Mouse (Mus musculus) G1E (cell line): ENCODE results near the gene Popdc2. TPM values are rescaled to one million over a fixed set of nuclear protein-coding genes. Genes with fewer than 3 reads are reported as not detected.

Experiments used
- ATAC-seq: 2 replicates; pipeline ENCODE4 v1.8.0; 2016; ENCODE audit warnings: mild to moderate bottlenecking; ENCODE audit not compliant: insufficient number of reproducible peaks, poor library complexity, low FRiP score, severe bottlenecking; ENCODE audit errors: extremely low read depth
- DNase-seq: peaks from one replicate; pipeline ENCODE4 v3.0.0; 2012; ENCODE audit warnings: low spot score
- H3K27me3 ChIP-seq: 2 replicates; pipeline ENCODE4 v1.6.1; 2012; ENCODE audit warnings: mild to moderate bottlenecking, low read length, inconsistent platforms; ENCODE audit not compliant: insufficient read depth
- H3K36me3 ChIP-seq: replicated peaks from 2 replicates; pipeline ENCODE3; 2012; ENCODE audit warnings: mild to moderate bottlenecking, inconsistent platforms
- H3K4me1 ChIP-seq: 2 replicates; pipeline ENCODE4 v1.6.1; 2012; ENCODE audit warnings: low read depth, low read length, inconsistent platforms, mixed read lengths; ENCODE audit not compliant: insufficient read depth
- H3K4me3 ChIP-seq: 2 replicates; pipeline ENCODE4 v1.5.1; 2012; ENCODE audit warnings: low read depth, mild to moderate bottlenecking, inconsistent platforms, low read length, moderate library complexity, mixed read lengths
- H3K9me3 ChIP-seq: replicated peaks from 2 replicates; pipeline ENCODE4 v1.6.1; 2012; ENCODE audit warnings: inconsistent platforms
- CTCF ChIP-seq: IDR thresholded peaks from 2 replicates; pipeline ENCODE4 v1.5.1; 2012; ENCODE audit warnings: low read depth, low read length, inconsistent platforms, mixed read lengths
- GATA1 ChIP-seq: IDR thresholded peaks from 2 replicates; pipeline ENCODE4 v1.6.1; 2012; ENCODE audit warnings: borderline replicate concordance, low read length, inconsistent platforms, mixed read lengths
- GATA2 ChIP-seq: IDR thresholded peaks from 2 replicates; pipeline ENCODE4 v1.6.1; 2012; ENCODE audit warnings: low read depth, low read length, inconsistent platforms, borderline replicate concordance
- POLR2AphosphoS5 ChIP-seq: IDR thresholded peaks from 2 replicates; pipeline ENCODE4 v1.6.1; 2012; ENCODE audit warnings: low read depth, low read length, inconsistent platforms; ENCODE audit not compliant: insufficient replicate concordance
- TAL1 ChIP-seq: conservative IDR thresholded peaks from 2 replicates; pipeline ENCODE4 v1.6.1; 2012; ENCODE audit warnings: low read depth, low read length, inconsistent platforms, mixed read lengths
- polyA plus RNA-seq: library from polyadenylated mRNA; stranded (reverse); fragments of >175 nt; gene quantifications from 2 replicates; pipeline ENCODE4 v1.2.3, GENCODE M21; 2012
- total RNA-seq, 2 experiments: library from RNA; stranded (forward) in 1 of 2; stranded (reverse) in 1 of 2; fragments of 200-1000 nt in 1 of 2; fragments of >200 nt in 1 of 2; fragmentation: Nextera tagmentation in 1 of 2; gene quantifications; 2 replicates each; pipeline ENCODE4 v1.2.3; 2014 to 2017

Popdc2 gene
- total RNA-seq (2014; fragmentation: Nextera tagmentation) (22.7 and 25.7 TPM in 2 replicates), total RNA-seq (2017) (2.8 and 4.3 TPM in 2 replicates), polyA plus RNA-seq (5.0 and 5.4 TPM in 2 replicates)

DNA sequence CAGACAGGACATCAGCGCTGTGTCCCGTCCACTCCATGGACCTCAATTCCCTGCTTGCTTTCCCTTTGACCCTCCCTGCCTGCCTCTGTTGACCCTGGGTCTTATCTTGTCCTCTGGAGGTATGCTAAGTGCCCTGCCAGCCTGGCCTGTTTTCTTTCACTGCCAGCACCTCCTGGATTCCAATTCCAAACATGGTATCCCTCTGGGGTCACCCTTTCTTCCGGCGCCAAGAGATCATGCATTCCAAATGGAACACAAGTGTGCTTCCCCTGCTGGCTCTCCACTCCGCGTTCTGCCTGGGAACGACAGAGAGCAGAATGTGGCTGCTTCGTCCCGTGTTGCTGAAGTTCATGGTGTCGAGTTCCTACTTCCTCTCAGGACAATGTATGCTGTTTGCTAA lies at the start of gene Popdc2:
TSS of gene Popdc2 (plus strand) at position 277 of the 400 bp plus-strand sequence.
- peaks cover 25% of the 10 kb centered on the region for H3K36me3 ChIP-seq
- TF ChIP-seq GATA1 (no peak), GATA2 (no peak), CTCF (no peak), TAL1 (no peak)
- ATAC-seq (no peak), DNase-seq (no peak)
- no peaks in the 10 kb centered on the region for H3K9me3 ChIP-seq
- H3K27me3 ChIP-seq = peaks cover 2% of the 10 kb centered on the region; the same call in 1 of the 2 replicates
- H3K4me3 ChIP-seq = no peak within 1 kb of the TSS
- peaks cover 60% of the 10 kb centered on the region for H3K4me1 ChIP-seq

DNA sequence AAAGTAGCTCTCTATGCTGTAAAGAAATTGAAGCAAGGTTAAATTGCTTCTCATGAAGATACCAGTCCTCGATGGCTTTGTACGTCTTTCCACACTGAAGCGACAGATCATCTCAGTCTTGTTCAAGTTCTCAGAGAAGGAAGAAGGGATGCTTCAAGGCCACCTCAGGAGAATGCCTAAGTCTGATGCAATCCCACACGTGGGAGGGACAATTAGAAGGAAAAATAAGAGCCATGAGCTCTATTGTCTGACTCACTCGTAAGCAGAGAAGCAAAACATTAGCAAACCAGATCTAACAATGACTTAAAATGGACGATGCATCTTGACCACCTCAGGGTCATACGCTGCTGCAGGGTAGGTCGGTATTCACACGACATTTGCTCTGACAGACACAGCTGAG lies 43.5 kb upstream of the Popdc2 start:
- no peak for DNase-seq
- TF ChIP-seq GATA2 (no peak), TAL1 (no peak), GATA1 (no peak)
- H3K4me1 ChIP-seq = peaks cover 3% of the 10 kb centered on the region; the same call in 1 of the 2 replicates
- no peaks in the 10 kb centered on the region for H3K9me3 ChIP-seq
- peaks cover 6% of the 10 kb centered on the region; the same call in 1 of the 2 replicates for H3K27me3 ChIP-seq
- H3K36me3 ChIP-seq = no peaks in the 10 kb centered on the region
- ATAC-seq = no peak
- H3K4me3 ChIP-seq = no peak overlapping the region

DNA sequence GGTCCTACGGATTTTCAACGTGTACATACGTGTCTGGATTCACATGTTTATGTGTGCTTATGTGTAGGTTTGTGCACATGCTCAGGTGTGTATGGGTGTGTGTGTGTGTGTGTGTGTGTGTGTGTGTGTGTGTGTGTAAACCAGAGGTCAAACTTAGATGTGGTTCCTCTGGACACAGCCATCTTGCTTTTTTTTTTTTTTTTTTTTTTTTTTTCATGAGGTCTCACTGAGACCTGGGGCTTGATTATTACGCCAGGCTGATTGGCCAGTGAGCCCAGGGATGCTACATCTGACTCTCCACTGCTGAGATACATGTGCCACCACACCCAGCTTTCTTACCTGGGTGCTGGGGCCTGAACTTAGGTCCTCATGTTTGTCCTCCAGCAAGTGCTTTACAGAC lies 42.9 kb upstream of the Popdc2 start:
- TF ChIP-seq TAL1 = no peak
- TF ChIP-seq GATA2 = no peak
- no peak for TF ChIP-seq CTCF
- no peak for TF ChIP-seq GATA1
- no peak for TF ChIP-seq POLR2AphosphoS5
- no peak for DNase-seq

DNA sequence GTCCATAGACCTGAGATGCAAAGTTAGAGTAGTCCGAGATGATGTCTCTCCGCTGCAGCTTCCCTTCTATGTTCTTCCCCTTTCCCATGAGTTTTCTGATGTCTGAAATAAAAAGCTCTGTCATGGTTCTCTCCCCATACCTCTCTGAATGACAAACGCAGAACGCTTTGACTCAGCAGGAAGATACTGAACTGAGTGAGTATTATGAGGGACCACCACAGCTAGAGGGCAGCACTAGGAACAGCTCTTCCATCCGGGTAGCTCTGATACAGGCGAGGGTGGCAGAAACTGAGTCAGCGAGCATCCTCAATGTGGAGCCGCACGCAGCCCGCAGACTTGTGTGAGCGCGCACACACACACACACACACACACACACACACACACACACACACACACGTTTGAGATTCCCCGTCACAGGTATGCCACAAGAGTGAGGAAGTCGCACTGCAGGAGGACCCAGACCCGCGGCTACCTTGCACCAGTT lies 40.5 kb upstream of the Popdc2 start:
- Histone ChIP-seq H3K4me1 (peaks cover 3% of the 10 kb centered on the region; the same call in 1 of the 2 replicates), H3K27me3 (peaks cover 15% of the 10 kb centered on the region; the same call in 1 of the 2 replicates), H3K36me3 (no peaks in the 10 kb centered on the region), H3K9me3 (no peaks in the 10 kb centered on the region), H3K4me3 (no peak overlapping the region)
- DNase-seq = no peak
- no peak for ATAC-seq
- TF ChIP-seq POLR2AphosphoS5 = no peak
- TF ChIP-seq TAL1 = no peak
- no peak for TF ChIP-seq GATA1
- TF ChIP-seq CTCF = no peak
- no peak for TF ChIP-seq GATA2

More for the DNA sequence above, 42.9 kb upstream of the Popdc2 start:
- ATAC-seq = no peak
- H3K36me3 ChIP-seq = no peaks in the 10 kb centered on the region
- peaks cover 10% of the 10 kb centered on the region; the same call in 1 of the 2 replicates for H3K27me3 ChIP-seq
- no peaks in the 10 kb centered on the region for H3K9me3 ChIP-seq
- no peak overlapping the region for H3K4me3 ChIP-seq
- peaks cover 3% of the 10 kb centered on the region; the same call in 1 of the 2 replicates for H3K4me1 ChIP-seq

DNA sequence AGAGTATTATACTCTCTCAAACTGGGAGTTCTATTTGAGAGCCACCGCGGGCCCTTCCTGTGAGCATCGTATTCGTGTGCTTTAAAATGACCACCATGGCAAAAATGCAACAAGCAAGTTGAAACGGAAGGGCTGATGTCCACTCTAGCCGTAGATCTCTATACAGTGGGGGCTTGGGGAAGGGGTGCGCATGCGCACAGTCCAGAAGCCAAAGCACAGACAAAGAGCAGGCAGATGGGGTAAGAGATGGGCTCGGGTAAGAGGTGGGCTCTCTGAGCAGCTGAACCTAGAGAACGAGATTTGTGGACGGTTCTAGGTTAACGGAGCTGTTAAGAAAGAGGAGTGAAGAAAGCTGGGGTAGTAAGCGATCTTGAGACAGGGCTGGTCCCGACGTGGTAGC lies 37.7 kb upstream of the Popdc2 start:
- Histone ChIP-seq H3K4me3 (no peak overlapping the region), H3K4me1 (peaks cover 3% of the 10 kb centered on the region; the same call in 1 of the 2 replicates), H3K9me3 (peaks cover 1% of the 10 kb centered on the region; the same call in 1 of the 2 replicates), H3K36me3 (no peaks in the 10 kb centered on the region), H3K27me3 (peaks cover 15% of the 10 kb centered on the region; the same call in 1 of the 2 replicates)
- no peak for TF ChIP-seq POLR2AphosphoS5
- no peak for TF ChIP-seq CTCF
- TF ChIP-seq TAL1 = no peak
- no peak for TF ChIP-seq GATA1
- TF ChIP-seq GATA2 = no peak
- ATAC-seq (no peak), DNase-seq (no peak)

DNA sequence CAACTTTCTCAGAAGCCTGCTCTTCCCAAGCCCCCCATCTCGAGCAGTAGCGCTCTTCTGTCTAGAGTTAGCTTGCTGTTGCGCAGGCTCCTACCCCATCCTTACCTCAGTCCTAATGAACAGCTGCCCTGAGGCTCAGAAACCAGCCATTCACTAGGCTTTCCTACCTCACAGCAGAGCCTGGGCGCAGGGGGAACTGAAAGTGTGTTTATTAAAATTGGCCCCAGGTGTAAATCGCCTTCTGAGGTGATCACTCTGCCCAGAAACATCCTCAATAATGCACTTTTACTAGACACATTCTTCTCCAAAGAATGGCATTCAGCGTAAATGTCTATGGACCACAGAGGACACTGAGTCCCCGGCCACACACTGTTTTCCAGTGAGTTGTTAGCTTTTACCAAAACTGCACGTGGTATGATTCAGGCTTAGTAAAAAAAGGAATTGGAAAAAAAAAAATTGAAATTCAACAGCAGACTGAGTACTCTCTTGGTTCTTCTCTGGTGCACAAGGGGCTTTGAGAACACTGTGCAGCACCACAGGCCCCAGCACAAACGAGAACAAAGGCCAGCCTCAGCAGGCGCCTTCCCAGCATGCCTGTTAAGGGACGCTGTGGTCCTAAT lies 35.1 kb upstream of the Popdc2 start:
- Histone ChIP-seq H3K36me3 (no peaks in the 10 kb centered on the region), H3K4me3 (no peak overlapping the region), H3K27me3 (peaks cover 19% of the 10 kb centered on the region; the same call in 1 of the 2 replicates), H3K4me1 (no peaks in the 10 kb centered on the region), H3K9me3 (peaks cover 2% of the 10 kb centered on the region; the same call in 1 of the 2 replicates)
- ATAC-seq (no peak), DNase-seq (no peak)
- TF ChIP-seq TAL1 = no peak
- no peak for TF ChIP-seq GATA1
- no peak for TF ChIP-seq POLR2AphosphoS5
- TF ChIP-seq CTCF = no peak
- TF ChIP-seq GATA2 = no peak
